Mouse (Mus musculus) heart, embryonic 16.5 days (tissue): ENCODE results near the gene Agbl3. TPM values are rescaled to one million over a fixed set of nuclear protein-coding genes. Genes with fewer than 3 reads are reported as not detected.

Experiments
- ATAC-seq: fragments of 200-750 bp; cut with Nextera tagmentation; replicated peaks from 2 replicates; pipeline ENCODE4 v1.8.0; 2017; ENCODE audit warnings: moderate number of reproducible peaks; ENCODE audit not compliant: insufficient read depth, low FRiP score; ENCODE audit errors: extremely low read depth
- H3K27ac ChIP-seq: fragments of 300-500 bp; sonication (generic); 2 replicates; pipeline ENCODE4 v1.5.1; 2014; ENCODE audit warnings: mild to moderate bottlenecking, low read length, control low read depth, moderate library complexity
- H3K27me3 ChIP-seq: fragments of 300-500 bp; sonication (generic); 2 replicates; pipeline ENCODE4 v1.6.1; 2014; ENCODE audit warnings: low read length, mixed read lengths; ENCODE audit not compliant: control insufficient read depth, insufficient read depth
- H3K36me3 ChIP-seq: fragments of 300-500 bp; sonication (generic); 2 replicates; pipeline ENCODE4 v1.6.1; 2014; ENCODE audit not compliant: control insufficient read depth, insufficient read depth
- H3K4me1 ChIP-seq: fragments of 300-500 bp; sonication (generic); 2 replicates; pipeline ENCODE4 v1.6.1; 2014; ENCODE audit warnings: low read length, mixed read lengths; ENCODE audit not compliant: control insufficient read depth, insufficient read depth
- H3K4me2 ChIP-seq: fragments of 300-500 bp; sonication (generic); 2 replicates; pipeline ENCODE4 v1.6.1; 2014; ENCODE audit warnings: low read depth, mild to moderate bottlenecking, control low read depth, low read length
- H3K4me3 ChIP-seq: fragments of 300-500 bp; sonication (generic); 2 replicates; pipeline ENCODE4 v1.5.1; 2014; ENCODE audit warnings: mild to moderate bottlenecking, control low read depth, low read length
- H3K9ac ChIP-seq: fragments of 300-500 bp; sonication (generic); 2 replicates; pipeline ENCODE4 v1.6.1; 2014; ENCODE audit warnings: low read length, control low read depth
- H3K9me3 ChIP-seq: fragments of 300-500 bp; sonication (generic); replicated peaks from 2 replicates; pipeline ENCODE4 v1.6.1; 2016; ENCODE audit warnings: low read length; ENCODE audit not compliant: control insufficient read depth
- WGBS: fragments of 180-500 bp; shearing (Covaris S2); extraction: QIAGEN DNeasy Blood & Tissue Kit; methylation state at CpG from one replicate; pipeline ENCODE4 v1.1.7; 2014; 5-methylcytosine and 5-hydroxymethylcytosine counted together
- polyA plus RNA-seq: library from polyadenylated mRNA; unstranded; fragments of >200 nt; fragmentation: Nextera tagmentation; extraction: Ambion mirVana; gene quantifications from 2 replicates; pipeline ENCODE4 v1.2.1, GENCODE M21; 2015

The Agbl3 gene
- polyA plus RNA-seq, 1 experiment from 2014 or later = 7.9 TPM

DNA sequence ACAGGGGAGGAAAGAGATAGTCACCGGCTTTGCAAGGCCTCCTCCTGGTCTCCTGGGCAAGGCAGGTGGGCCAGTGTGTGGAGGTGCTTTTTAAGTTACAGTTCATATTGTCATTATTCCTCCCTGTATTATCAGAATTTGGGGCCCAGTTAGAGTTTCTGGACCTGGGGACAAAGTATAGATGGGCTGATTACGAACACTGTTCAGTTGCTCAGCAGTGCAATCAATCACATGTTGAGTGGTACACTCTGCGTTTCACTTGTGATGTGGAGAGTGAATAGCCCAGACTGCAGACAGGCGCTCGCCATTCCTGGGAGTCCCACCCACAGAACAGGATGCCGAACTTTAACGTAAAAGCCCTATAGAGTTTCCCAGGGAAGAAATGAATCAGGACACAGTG lies 104.5 kb downstream of the Agbl3 start:
- no peak for ATAC-seq
- no peaks in the 10 kb centered on the region; the same call in 1 of the 2 replicates for H3K4me1 ChIP-seq
- 82% methylated on average over 7 of the region's 7 CpGs for WGBS
- no peak overlapping the region for H3K27ac ChIP-seq
- no peak overlapping the region for H3K4me3 ChIP-seq
- H3K36me3 ChIP-seq = peaks cover 25% of the 10 kb centered on the region
- H3K27me3 ChIP-seq = no peaks in the 10 kb centered on the region
- no peak overlapping the region for H3K4me2 ChIP-seq
- H3K9me3 ChIP-seq = no peaks in the 10 kb centered on the region
- no peak overlapping the region for H3K9ac ChIP-seq

DNA sequence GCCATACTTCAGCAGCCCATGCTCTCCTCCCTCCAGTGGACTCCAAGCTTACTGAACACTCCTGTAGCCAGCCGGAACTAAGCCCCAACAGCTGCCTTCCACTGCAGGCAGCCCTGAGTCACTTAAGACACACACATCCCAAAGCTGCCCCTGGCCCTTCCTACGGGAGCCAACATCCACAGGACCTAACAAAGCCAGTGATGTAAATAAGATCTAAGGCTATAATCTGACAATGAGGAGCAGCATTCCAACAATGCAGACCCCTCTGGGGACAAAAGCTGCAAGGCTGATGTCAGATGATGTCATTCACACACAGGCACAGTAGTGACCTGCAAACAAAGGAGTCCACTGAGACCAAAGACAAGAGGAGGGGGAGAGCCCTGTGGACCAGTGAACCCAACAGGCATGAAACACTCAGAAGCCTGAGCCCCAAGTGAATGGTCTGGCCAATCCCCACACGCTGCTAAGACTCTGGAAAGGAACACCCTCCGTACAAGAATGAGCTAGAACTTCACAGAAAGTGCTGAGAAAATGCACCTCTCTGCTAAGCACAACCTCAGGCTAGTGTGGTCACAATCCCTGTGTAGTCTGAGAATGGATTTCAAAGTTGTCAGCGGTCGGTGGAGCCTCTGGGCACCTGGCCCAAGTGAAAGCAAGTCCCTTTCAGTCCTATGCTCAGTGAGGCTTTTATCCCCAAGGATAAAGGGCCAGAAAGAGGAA lies 107.1 kb downstream of the Agbl3 start:
- H3K9me3 ChIP-seq = no peaks in the 10 kb centered on the region
- no peaks in the 10 kb centered on the region for H3K27me3 ChIP-seq
- H3K9ac ChIP-seq = no peak overlapping the region
- no peak for ATAC-seq
- 65% methylated on average over 6 of the region's 6 CpGs for WGBS
- no peak overlapping the region for H3K4me2 ChIP-seq
- no peak overlapping the region for H3K27ac ChIP-seq
- peaks cover 39% of the 10 kb centered on the region for H3K36me3 ChIP-seq
- H3K4me3 ChIP-seq = no peak overlapping the region
- no peaks in the 10 kb centered on the region; the same call in 1 of the 2 replicates for H3K4me1 ChIP-seq

DNA sequence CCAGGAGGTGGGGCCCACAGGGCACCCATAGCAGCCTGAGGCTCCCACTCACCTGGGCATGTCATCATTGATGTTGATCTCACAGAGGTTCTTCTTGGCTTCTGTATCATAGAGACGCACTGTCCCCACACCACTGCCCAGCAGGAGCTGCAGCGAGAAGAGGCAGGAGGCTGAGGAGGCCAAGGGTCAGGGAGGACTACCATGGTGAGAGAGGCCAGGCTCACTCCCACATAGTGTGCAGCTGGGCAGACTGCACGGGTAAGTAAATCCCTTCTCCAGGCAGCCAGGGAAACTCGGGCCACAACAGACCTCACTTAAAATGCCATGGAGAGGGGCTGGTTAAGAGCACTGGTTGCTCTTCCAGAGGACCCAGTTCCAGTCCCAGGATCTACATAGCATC lies 109.0 kb downstream of the Agbl3 start:
- no peaks in the 10 kb centered on the region; the same call in 1 of the 2 replicates for H3K4me1 ChIP-seq
- no peaks in the 10 kb centered on the region for H3K27me3 ChIP-seq
- peaks cover 43% of the 10 kb centered on the region for H3K36me3 ChIP-seq
- ATAC-seq = no peak
- H3K27ac ChIP-seq = no peak overlapping the region
- no peak overlapping the region for H3K4me3 ChIP-seq
- no peaks in the 10 kb centered on the region for H3K9me3 ChIP-seq
- H3K9ac ChIP-seq = no peak overlapping the region
- 56% methylated on average over 4 of the region's 4 CpGs for WGBS
- no peak overlapping the region for H3K4me2 ChIP-seq

DNA sequence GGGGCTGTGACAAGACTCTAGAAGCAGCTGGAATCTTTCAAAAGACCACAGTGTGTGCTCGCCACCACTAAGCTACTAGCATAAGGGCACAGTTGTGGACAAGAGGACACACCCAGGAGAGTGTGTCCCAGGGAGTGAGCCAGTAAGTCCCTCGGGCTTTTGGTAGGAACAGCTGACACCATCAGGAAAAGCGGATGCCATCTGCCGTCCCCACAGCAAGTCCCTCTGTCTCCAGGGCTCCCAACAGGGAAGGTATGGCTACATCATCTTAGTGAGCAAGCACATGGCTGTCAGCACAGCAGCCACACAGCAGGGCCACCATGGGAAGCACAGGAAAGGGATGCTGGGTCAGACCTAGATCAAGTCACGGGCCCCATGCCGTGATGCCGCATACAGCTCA lies 115.3 kb downstream of the Agbl3 start:
- H3K9ac ChIP-seq = no peak overlapping the region
- H3K27me3 ChIP-seq = no peaks in the 10 kb centered on the region
- peaks cover 54% of the 10 kb centered on the region for H3K36me3 ChIP-seq
- WGBS = 89% methylated on average over 7 of the region's 7 CpGs
- no peak overlapping the region for H3K4me2 ChIP-seq
- no peak for ATAC-seq
- no peak overlapping the region for H3K4me3 ChIP-seq
- H3K9me3 ChIP-seq = no peaks in the 10 kb centered on the region
- H3K4me1 ChIP-seq = peaks cover 12% of the 10 kb centered on the region
- H3K27ac ChIP-seq = no peak overlapping the region

DNA sequence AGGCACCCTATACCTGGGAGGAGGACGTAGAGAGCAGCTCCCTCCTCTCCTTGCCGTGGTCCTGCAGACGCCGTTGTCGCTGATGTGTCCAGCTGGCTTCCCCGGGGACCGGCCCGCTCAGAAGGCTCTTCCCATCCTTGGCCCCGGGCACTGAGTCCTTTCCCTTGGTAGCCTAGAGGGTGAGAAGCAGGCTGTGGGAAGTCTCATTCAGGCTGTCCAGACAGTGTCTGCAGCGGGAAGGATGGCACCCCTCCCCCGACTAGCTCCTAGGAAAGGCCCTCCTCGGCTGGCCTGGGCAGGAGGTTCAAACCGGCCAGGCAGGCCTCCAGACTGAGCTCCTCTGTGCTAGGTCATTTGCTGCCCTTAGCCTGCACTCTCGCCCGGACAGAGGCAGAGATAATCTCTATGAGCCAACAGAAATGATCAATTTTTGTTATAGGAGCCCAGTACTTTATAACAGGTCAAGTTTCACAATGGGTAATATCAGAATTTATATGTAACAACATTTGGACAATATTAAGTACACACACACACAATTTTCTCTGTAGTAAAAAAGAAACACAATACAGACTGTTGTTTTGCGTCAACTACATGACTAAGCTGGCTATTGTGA lies 116.0 kb downstream of the Agbl3 start:
- Histone ChIP-seq H3K9me3 (no peaks in the 10 kb centered on the region), H3K4me2 (no peak overlapping the region), H3K27ac (no peak overlapping the region), H3K9ac (no peak overlapping the region), H3K4me1 (peaks cover 15% of the 10 kb centered on the region), H3K36me3 (peaks cover 52% of the 10 kb centered on the region), H3K4me3 (no peak overlapping the region), H3K27me3 (no peaks in the 10 kb centered on the region)
- 58% methylated on average over 16 of the region's 16 CpGs for WGBS
- no peak for ATAC-seq

DNA sequence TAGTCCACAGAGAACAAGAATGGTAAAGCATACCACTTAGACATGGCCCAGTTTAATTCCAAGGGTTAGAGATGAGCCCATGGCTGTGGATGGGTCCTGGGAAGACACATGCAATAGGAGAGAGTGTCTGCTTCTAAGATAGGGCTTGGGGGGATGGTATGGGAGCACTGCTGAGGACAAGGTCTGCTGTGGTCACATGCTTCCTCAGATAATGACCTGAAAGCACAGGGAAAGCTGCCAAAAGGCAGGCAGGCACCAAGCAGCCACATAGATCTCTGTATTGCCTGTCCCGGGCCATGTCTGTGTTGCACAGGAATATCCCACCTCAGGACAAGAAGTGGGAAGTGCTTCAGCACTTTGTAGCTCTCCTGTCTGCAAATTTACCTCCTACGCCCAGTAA lies 118.9 kb downstream of the Agbl3 start:
- Histone ChIP-seq H3K27me3 (no peaks in the 10 kb centered on the region), H3K4me2 (peak overlapping the region; percentile 8; the same call in 1 of the 2 replicates), H3K36me3 (peaks cover 41% of the 10 kb centered on the region), H3K9me3 (no peaks in the 10 kb centered on the region), H3K27ac (peak overlapping the region; percentile 62), H3K9ac (no peak overlapping the region), H3K4me3 (no peak overlapping the region), H3K4me1 (peaks cover 40% of the 10 kb centered on the region)
- peak; percentile 52; the same call in 1 of the 2 replicates for ATAC-seq
- 44% methylated on average over 2 of the region's 2 CpGs for WGBS

DNA sequence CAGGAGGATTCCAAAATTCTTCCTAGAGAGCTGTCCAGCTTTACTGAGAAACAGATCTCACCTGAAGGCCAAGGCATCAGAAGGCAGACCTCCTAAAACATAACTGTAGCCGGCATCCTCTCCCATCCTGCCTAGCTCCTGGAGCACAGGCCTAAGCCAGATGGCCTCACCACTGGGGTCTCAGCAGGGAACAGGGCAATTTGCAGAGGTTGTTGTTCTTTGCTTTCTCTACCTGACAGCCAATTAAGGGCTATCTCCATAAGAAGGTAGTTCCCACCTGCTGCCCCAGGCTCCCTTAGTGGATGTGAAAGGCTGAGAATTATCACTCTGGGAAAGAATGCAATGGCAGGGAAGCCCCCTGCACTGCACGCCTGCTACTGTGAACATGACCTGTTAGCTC lies 120.8 kb downstream of the Agbl3 start:
- H3K27me3 ChIP-seq = no peaks in the 10 kb centered on the region
- H3K27ac ChIP-seq = no peak overlapping the region
- no peak overlapping the region for H3K9ac ChIP-seq
- no peak overlapping the region for H3K4me2 ChIP-seq
- H3K4me3 ChIP-seq = no peak overlapping the region
- H3K4me1 ChIP-seq = peaks cover 40% of the 10 kb centered on the region
- 69% methylated on average over 2 of the region's 2 CpGs for WGBS
- no peaks in the 10 kb centered on the region for H3K9me3 ChIP-seq
- no peak for ATAC-seq
- peaks cover 36% of the 10 kb centered on the region for H3K36me3 ChIP-seq

DNA sequence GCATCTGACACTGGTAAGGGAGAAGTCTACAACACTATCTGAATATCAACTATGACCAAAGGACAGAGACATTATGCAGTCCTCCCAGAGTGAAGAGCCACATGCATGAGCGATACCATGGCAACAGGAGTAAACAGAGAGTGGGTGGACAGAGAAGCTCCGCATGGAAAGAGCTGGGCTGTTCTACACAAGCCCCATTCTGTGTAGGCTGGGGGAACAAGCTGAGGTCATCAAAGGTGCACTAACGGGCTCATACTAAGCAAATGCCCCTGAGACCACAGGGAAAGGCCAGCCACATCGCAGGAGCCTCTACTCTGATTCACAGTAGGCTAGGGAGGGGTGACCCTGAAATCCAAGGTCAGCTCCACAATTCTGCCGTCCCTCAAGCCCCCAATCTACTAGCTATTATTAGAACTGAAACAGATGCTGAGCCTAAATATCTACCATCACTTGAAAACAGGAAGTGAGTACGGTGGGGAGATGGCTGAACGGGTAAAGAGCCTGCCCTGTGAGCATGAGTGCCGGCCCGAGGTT lies 121.7 kb downstream of the Agbl3 start:
- peak overlapping the region; percentile 5; the same call in 1 of the 2 replicates for H3K9ac ChIP-seq
- peak overlapping the region; percentile 28 for H3K4me2 ChIP-seq
- no peaks in the 10 kb centered on the region for H3K27me3 ChIP-seq
- peak; percentile 37 for ATAC-seq
- no peaks in the 10 kb centered on the region for H3K9me3 ChIP-seq
- H3K4me1 ChIP-seq = peaks cover 40% of the 10 kb centered on the region
- WGBS = 24% methylated on average over 9 of the region's 9 CpGs
- no peak overlapping the region; the same call in 1 of the 2 replicates for H3K4me3 ChIP-seq
- H3K36me3 ChIP-seq = peaks cover 36% of the 10 kb centered on the region
- H3K27ac ChIP-seq = peak overlapping the region; percentile 51

DNA sequence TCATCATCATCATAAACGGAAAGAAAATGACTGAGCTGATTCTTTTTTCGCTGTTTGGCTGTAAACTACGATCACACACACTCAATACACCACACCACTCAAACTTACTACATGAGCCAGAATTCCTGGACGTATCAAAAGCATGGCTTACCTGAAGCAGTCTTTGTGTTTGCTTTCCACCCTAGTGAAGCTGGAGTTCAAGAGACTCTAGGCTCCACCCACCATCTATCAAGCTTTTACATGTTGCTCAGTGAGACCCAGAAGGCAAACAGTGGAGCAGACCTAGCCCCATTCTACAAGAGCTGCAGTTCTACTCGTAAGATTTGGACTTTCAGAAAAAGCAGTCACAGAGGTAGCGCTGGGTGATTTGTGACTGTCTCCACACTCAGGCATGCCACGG lies 122.3 kb downstream of the Agbl3 start:
- Histone ChIP-seq H3K4me2 (peak overlapping the region; percentile 28), H3K4me3 (no peak overlapping the region; the same call in 1 of the 2 replicates), H3K36me3 (peaks cover 40% of the 10 kb centered on the region), H3K27ac (peak overlapping the region; percentile 51), H3K27me3 (no peaks in the 10 kb centered on the region), H3K9ac (peak overlapping the region; percentile 5; the same call in 1 of the 2 replicates), H3K9me3 (no peaks in the 10 kb centered on the region), H3K4me1 (peaks cover 40% of the 10 kb centered on the region)
- 65% methylated on average over 7 of the region's 7 CpGs for WGBS
- ATAC-seq = no peak
